Mouse (Mus musculus) C2C12 (cell line): ENCODE measurements around the gene Lsg1. TPM values are rescaled to one million over a fixed set of nuclear protein-coding genes. Genes with fewer than 3 reads are reported as not detected.

Source experiments
- H3K27me3 ChIP-seq: one replicate; pipeline ENCODE4 v1.6.1; 2011; ENCODE audit not compliant: control insufficient read depth, insufficient read depth, insufficient read length
- H3K36me3 ChIP-seq: one replicate; pipeline ENCODE4 v1.6.1; 2011; ENCODE audit not compliant: control insufficient read depth, insufficient read depth
- H3K4me3 ChIP-seq: one replicate; pipeline ENCODE4 v1.5.1; 2011; ENCODE audit warnings: mild to moderate bottlenecking, control low read depth; ENCODE audit not compliant: poor library complexity, insufficient read depth, severe bottlenecking
- H3K79me2 ChIP-seq: one replicate; pipeline ENCODE4 v1.6.1; 2011; ENCODE audit not compliant: control insufficient read depth, insufficient read depth
- H3K79me3 ChIP-seq: one replicate; pipeline ENCODE4 v1.6.1; 2011; ENCODE audit warnings: low read depth, control low read depth
- H3ac ChIP-seq: one replicate; pipeline ENCODE3; 2011; ENCODE audit warnings: low read depth; ENCODE audit not compliant: control insufficient read depth, insufficient read length
- CEBPB ChIP-seq: IDR thresholded peaks from one replicate; pipeline ENCODE4 v1.6.1; 2011; ENCODE audit warnings: low read depth, mild to moderate bottlenecking, control low read depth, moderate library complexity
- CTCF ChIP-seq: IDR thresholded peaks from one replicate; pipeline ENCODE4 v1.5.1; 2011; ENCODE audit not compliant: control insufficient read depth, insufficient read depth, insufficient read length
- FOSL1 ChIP-seq: IDR thresholded peaks from one replicate; pipeline ENCODE4 v1.8.0; 2011; ENCODE audit warnings: mild to moderate bottlenecking, low read length; ENCODE audit not compliant: poor library complexity, insufficient read depth, severe bottlenecking
- MAX ChIP-seq: IDR thresholded peaks from one replicate; pipeline ENCODE4 v1.6.1; 2011; ENCODE audit warnings: mild to moderate bottlenecking, control low read depth
- MYOD1 ChIP-seq: IDR thresholded peaks from one replicate; pipeline ENCODE4 v1.6.1; 2011; ENCODE audit warnings: low read depth; ENCODE audit not compliant: control insufficient read depth, insufficient read length
- MYOG ChIP-seq: IDR thresholded peaks from one replicate; pipeline ENCODE4 v1.6.1; 2011; ENCODE audit not compliant: control insufficient read depth, insufficient read length; ENCODE audit errors: extremely low read depth
- USF1 ChIP-seq: IDR thresholded peaks from one replicate; pipeline ENCODE4 v1.6.1; 2011; ENCODE audit warnings: low read depth, mild to moderate bottlenecking, control low read depth, moderate library complexity
- polyA plus RNA-seq: library from polyadenylated mRNA; unstranded; fragments of >200 nt; fragmentation: generic; extraction: Trizol; gene quantifications from one replicate; pipeline ENCODE4 v1.2.1, GENCODE M21; 2012; ENCODE audit warnings: missing spikeins

Lsg1 gene
- polyA plus RNA-seq, 1 experiment, result 28.8 TPM

- no peaks in the 10 kb centered on the region for H3K79me3 ChIP-seq
- no peaks in the 10 kb centered on the region for H3K79me2 ChIP-seq
- H3K27me3 ChIP-seq, result peaks cover 46% of the 10 kb centered on the region
- no peak overlapping the region for H3K4me3 ChIP-seq
- no peaks in the 10 kb centered on the region for H3K36me3 ChIP-seq
- no peak overlapping the region for H3ac ChIP-seq
- TF ChIP-seq MYOG (no peak), FOSL1 (no peak), USF1 (no peak), MAX (no peak), MYOD1 (no peak), CEBPB (no peak), CTCF (no peak)
Observed at GRCm38 (mm10) chr16:30624640-30625039, 37.2 kb upstream of the Lsg1 start.

DNA sequence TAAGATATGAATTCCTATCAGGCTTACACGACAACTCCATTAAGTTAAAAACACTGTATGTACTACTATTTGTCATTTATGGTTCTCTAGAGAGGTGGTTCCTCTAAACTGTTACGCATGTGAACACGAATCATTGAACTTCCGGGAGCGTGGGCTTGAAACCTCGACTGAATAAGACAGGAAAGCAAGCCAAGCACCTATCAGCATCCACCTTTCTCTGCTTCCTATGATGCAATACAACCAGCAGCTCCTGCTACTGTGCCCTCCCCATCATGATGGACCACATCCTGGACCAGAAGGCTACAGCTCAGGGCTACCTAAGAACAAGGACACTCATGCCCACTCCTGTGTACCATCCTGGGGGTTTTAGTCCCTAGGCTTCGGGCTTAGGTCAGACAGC, 36.3 kb upstream of the Lsg1 start:
- Histone ChIP-seq H3K4me3 (no peak overlapping the region), H3K36me3 (no peaks in the 10 kb centered on the region), H3K27me3 (peaks cover 56% of the 10 kb centered on the region), H3K79me3 (no peaks in the 10 kb centered on the region), H3ac (no peak overlapping the region), H3K79me2 (no peaks in the 10 kb centered on the region)
- no peak for TF ChIP-seq MYOG
- no peak for TF ChIP-seq CTCF
- TF ChIP-seq MAX, result no peak
- no peak for TF ChIP-seq FOSL1
- no peak for TF ChIP-seq CEBPB
- TF ChIP-seq USF1, result no peak
- no peak for TF ChIP-seq MYOD1

- peaks cover 68% of the 10 kb centered on the region for H3K27me3 ChIP-seq
- TF ChIP-seq CTCF (no peak), MAX (no peak), MYOG (no peak), MYOD1 (no peak), USF1 (no peak), FOSL1 (no peak), CEBPB (no peak)
- no peak overlapping the region for H3K4me3 ChIP-seq
- no peak overlapping the region for H3ac ChIP-seq
- H3K36me3 ChIP-seq, result no peaks in the 10 kb centered on the region
- H3K79me3 ChIP-seq, result no peaks in the 10 kb centered on the region
- no peaks in the 10 kb centered on the region for H3K79me2 ChIP-seq
Observed at GRCm38 (mm10) chr16:30616281-30616680, 28.9 kb upstream of the Lsg1 start.

DNA sequence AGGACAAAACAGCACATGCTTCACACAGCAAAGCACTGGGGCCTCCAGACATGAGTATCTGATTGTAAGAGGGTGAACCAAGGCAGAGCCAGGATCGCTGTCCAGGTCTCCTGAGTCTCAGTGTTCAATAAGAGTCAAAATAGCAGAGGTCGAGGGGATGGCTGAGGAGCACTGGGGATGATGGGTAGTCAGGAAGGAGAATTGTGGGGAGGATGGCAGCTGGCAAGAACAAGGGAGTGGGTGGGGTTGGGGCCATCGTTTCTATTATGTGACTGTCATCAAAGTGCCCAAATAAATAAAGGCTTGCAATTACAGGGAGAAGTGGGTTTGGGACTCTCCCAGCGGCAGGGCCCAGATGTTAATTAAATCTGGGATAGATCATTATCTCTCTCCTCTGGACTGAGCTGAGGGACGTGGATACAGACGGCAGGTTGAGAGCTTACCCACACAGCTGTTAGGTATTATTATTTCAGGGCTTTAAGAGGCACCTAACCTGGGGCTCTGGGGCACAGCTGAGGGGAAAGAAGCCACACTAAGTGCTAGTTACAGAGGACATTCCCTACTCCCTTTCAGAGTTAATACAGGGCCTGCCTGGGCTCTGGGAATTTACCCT, 27.4 kb upstream of the Lsg1 start:
- Histone ChIP-seq H3K79me3 (no peaks in the 10 kb centered on the region), H3ac (no peak overlapping the region), H3K79me2 (no peaks in the 10 kb centered on the region), H3K27me3 (peaks cover 62% of the 10 kb centered on the region), H3K36me3 (no peaks in the 10 kb centered on the region), H3K4me3 (no peak overlapping the region)
- no peak for TF ChIP-seq FOSL1
- TF ChIP-seq MYOG, result no peak
- no peak for TF ChIP-seq CTCF
- no peak for TF ChIP-seq USF1
- no peak for TF ChIP-seq MYOD1
- no peak for TF ChIP-seq MAX
- no peak for TF ChIP-seq CEBPB

GRCm38 (mm10) chr16:30614122-30614521, 26.7 kb upstream of the Lsg1 start:
- H3ac ChIP-seq, result no peak overlapping the region
- no peak overlapping the region for H3K4me3 ChIP-seq
- H3K27me3 ChIP-seq, result peaks cover 55% of the 10 kb centered on the region
- H3K36me3 ChIP-seq, result no peaks in the 10 kb centered on the region
- no peaks in the 10 kb centered on the region for H3K79me3 ChIP-seq
- no peak for TF ChIP-seq CTCF
- no peaks in the 10 kb centered on the region for H3K79me2 ChIP-seq

DNA sequence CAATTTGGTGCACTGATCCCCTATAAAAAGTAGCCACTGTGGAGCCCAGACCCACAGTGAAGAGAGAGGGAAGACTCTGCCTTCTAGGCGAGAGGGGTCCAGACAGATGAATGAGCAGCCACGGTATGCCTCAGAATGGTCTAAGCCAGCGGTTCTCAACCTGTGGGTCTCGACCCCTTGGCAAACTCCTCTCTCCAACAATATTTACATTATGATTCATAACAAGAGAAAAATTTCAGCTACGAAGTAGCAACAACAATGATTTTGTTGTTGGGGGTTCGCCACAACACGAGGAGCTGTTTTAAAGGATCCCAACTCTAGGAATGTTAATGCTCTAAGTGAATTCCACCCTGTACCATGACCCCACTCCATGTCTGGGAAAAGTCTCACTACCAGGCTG, 25.7 kb upstream of the Lsg1 start:
- no peaks in the 10 kb centered on the region for H3K79me2 ChIP-seq
- TF ChIP-seq FOSL1 (no peak), MYOD1 (no peak), USF1 (no peak), CEBPB (no peak), MAX (no peak), CTCF (no peak), MYOG (no peak)
- H3ac ChIP-seq, result no peak overlapping the region
- H3K4me3 ChIP-seq, result no peak overlapping the region
- no peaks in the 10 kb centered on the region for H3K79me3 ChIP-seq
- peaks cover 50% of the 10 kb centered on the region for H3K27me3 ChIP-seq
- no peaks in the 10 kb centered on the region for H3K36me3 ChIP-seq
